Mouse (Mus musculus) hindbrain, embryonic 14.5 days (tissue): ENCODE measurements around the gene Vwa3b. TPM values are rescaled to one million over a fixed set of nuclear protein-coding genes. Genes with fewer than 3 reads are reported as not detected.

Experiments
- ATAC-seq: fragments of 200-750 bp; cut with Nextera tagmentation; 2 replicates; pipeline ENCODE4 v1.8.0; 2017; ENCODE audit warnings: moderate number of reproducible peaks, mild to moderate bottlenecking, moderate TSS enrichment, moderate library complexity; ENCODE audit not compliant: low FRiP score
- DNase-seq: peaks from one replicate; pipeline ENCODE4 v3.0.0-alpha.2; 2015; ENCODE audit warnings: low spot score
- H3K27ac ChIP-seq: fragments of 300-500 bp; sonication (generic); 2 replicates; pipeline ENCODE4 v1.5.1; 2014; ENCODE audit warnings: mild to moderate bottlenecking, moderate library complexity
- H3K27me3 ChIP-seq: fragments of 300-500 bp; sonication (generic); 2 replicates; pipeline ENCODE4 v1.6.1; 2014; ENCODE audit warnings: mild to moderate bottlenecking, low read length, mixed read lengths; ENCODE audit not compliant: control insufficient read depth, insufficient read depth
- H3K36me3 ChIP-seq: fragments of 300-500 bp; sonication (generic); replicated peaks from 2 replicates; pipeline ENCODE4 v1.6.1; 2014; ENCODE audit not compliant: control insufficient read depth, insufficient read depth
- H3K4me1 ChIP-seq: fragments of 300-500 bp; sonication (generic); replicated peaks from 2 replicates; pipeline ENCODE4 v1.6.1; 2014; ENCODE audit warnings: antibody characterized with exemption, low read length, mixed read lengths; ENCODE audit not compliant: control insufficient read depth, insufficient read depth
- H3K4me2 ChIP-seq: fragments of 300-500 bp; sonication (generic); replicated peaks from 2 replicates; pipeline ENCODE4 v1.6.1; 2014; ENCODE audit warnings: mild to moderate bottlenecking, moderate library complexity
- H3K4me3 ChIP-seq: fragments of 300-500 bp; sonication (generic); replicated peaks from 2 replicates; pipeline ENCODE4 v1.5.1; 2014; ENCODE audit warnings: mild to moderate bottlenecking, low read length
- H3K9ac ChIP-seq: fragments of 300-500 bp; sonication (generic); 2 replicates; pipeline ENCODE4 v1.6.1; 2014
- H3K9me3 ChIP-seq: fragments of 300-500 bp; sonication (generic); 2 replicates; pipeline ENCODE4 v1.6.1; 2016; ENCODE audit warnings: low read length; ENCODE audit not compliant: control insufficient read depth
- WGBS: fragments of 180-500 bp; shearing (Covaris S2); extraction: QIAGEN DNeasy Blood & Tissue Kit; methylation state at CpG from one replicate; pipeline ENCODE4 v1.1.7; 2014; 5-methylcytosine and 5-hydroxymethylcytosine counted together
- polyA plus RNA-seq: library from polyadenylated mRNA; unstranded; fragments of >200 nt; fragmentation: Nextera tagmentation; extraction: Ambion mirVana; gene quantifications from 2 replicates; pipeline ENCODE4 v1.2.1, GENCODE M21; 2014

Vwa3b gene
- polyA plus RNA-seq, 1 experiment from 2014 or later, result 2.2 TPM

- H3K4me2 ChIP-seq, result no peak overlapping the region
- no peaks in the 10 kb centered on the region for H3K9me3 ChIP-seq
- no peak overlapping the region for H3K27ac ChIP-seq
- H3K9ac ChIP-seq, result no peak overlapping the region
- peaks cover 7% of the 10 kb centered on the region; the same call in 1 of the 2 replicates for H3K4me1 ChIP-seq
- no peaks in the 10 kb centered on the region for H3K36me3 ChIP-seq
- H3K27me3 ChIP-seq, result no peaks in the 10 kb centered on the region
- H3K4me3 ChIP-seq, result no peak overlapping the region
- ATAC-seq, result no peak
- WGBS, result 75% methylated on average over 6 of the region's 6 CpGs
- no peak for DNase-seq
Measured at GRCm38 (mm10) chr1:37026866-37027265, 470 bp downstream of the Vwa3b start.

- H3K9ac ChIP-seq, result peak overlapping the region; percentile 51
- DNase-seq (peak; percentile 29), ATAC-seq (no peak)
- H3K4me1 ChIP-seq, result peaks cover 7% of the 10 kb centered on the region; the same call in 1 of the 2 replicates
- no peaks in the 10 kb centered on the region for H3K27me3 ChIP-seq
- H3K27ac ChIP-seq, result no peak overlapping the region
- no peaks in the 10 kb centered on the region for H3K9me3 ChIP-seq
- H3K4me3 ChIP-seq, result peak overlapping the region; percentile 46
- peak overlapping the region; percentile 76 for H3K4me2 ChIP-seq
- WGBS, result 5% methylated on average over 18 of the region's 18 CpGs
- H3K36me3 ChIP-seq, result no peaks in the 10 kb centered on the region
Measured at GRCm38 (mm10) chr1:37028439-37029153, 2.2 kb downstream of the Vwa3b start.

- peak; percentile 97 for ATAC-seq
- Histone ChIP-seq H3K9me3 (no peaks in the 10 kb centered on the region), H3K36me3 (no peaks in the 10 kb centered on the region), H3K4me1 (peaks cover 7% of the 10 kb centered on the region; the same call in 1 of the 2 replicates), H3K4me2 (peak overlapping the region; percentile 76), H3K9ac (peak overlapping the region; percentile 51), H3K4me3 (peak overlapping the region; percentile 46), H3K27ac (no peak overlapping the region), H3K27me3 (no peaks in the 10 kb centered on the region)
- peak; percentile 80 for DNase-seq
- WGBS, result 3% methylated on average over 26 of the region's 26 CpGs
Measured at GRCm38 (mm10) chr1:37029154-37029907, 2.9 kb downstream of the Vwa3b start.

- H3K27me3 ChIP-seq, result no peaks in the 10 kb centered on the region
- peak overlapping the region; percentile 76 for H3K4me2 ChIP-seq
- H3K9ac ChIP-seq, result no peak overlapping the region; the same call in 1 of the 2 replicates
- 55% methylated on average over 5 of the region's 5 CpGs for WGBS
- no peaks in the 10 kb centered on the region for H3K9me3 ChIP-seq
- no peak overlapping the region for H3K27ac ChIP-seq
- ATAC-seq (no peak), DNase-seq (no peak)
- peaks cover 7% of the 10 kb centered on the region; the same call in 1 of the 2 replicates for H3K4me1 ChIP-seq
- no peaks in the 10 kb centered on the region for H3K36me3 ChIP-seq
- no peak overlapping the region for H3K4me3 ChIP-seq
Measured at GRCm38 (mm10) chr1:37029942-37030341, 3.5 kb downstream of the Vwa3b start.

GRCm38 (mm10) chr1:37030693-37031092 is 4.3 kb downstream of the Vwa3b start:
- H3K27me3 ChIP-seq, result no peaks in the 10 kb centered on the region
- no peak overlapping the region for H3K4me2 ChIP-seq
- H3K27ac ChIP-seq, result no peak overlapping the region
- no peaks in the 10 kb centered on the region for H3K9me3 ChIP-seq
- DNase-seq (no peak), ATAC-seq (no peak)
- H3K9ac ChIP-seq, result no peak overlapping the region
- H3K4me1 ChIP-seq, result peaks cover 7% of the 10 kb centered on the region; the same call in 1 of the 2 replicates
- no peak overlapping the region for H3K4me3 ChIP-seq
- H3K36me3 ChIP-seq, result no peaks in the 10 kb centered on the region
- WGBS, result 85% methylated on average over 2 of the region's 2 CpGs

GRCm38 (mm10) chr1:37035879-37036278 is 9.5 kb downstream of the Vwa3b start:
- Histone ChIP-seq H3K4me2 (no peak overlapping the region), H3K9ac (no peak overlapping the region), H3K9me3 (no peaks in the 10 kb centered on the region), H3K27me3 (no peaks in the 10 kb centered on the region), H3K4me3 (no peak overlapping the region), H3K27ac (no peak overlapping the region), H3K36me3 (no peaks in the 10 kb centered on the region), H3K4me1 (no peaks in the 10 kb centered on the region)
- WGBS, result 93% methylated on average over 8 of the region's 8 CpGs
- ATAC-seq (no peak), DNase-seq (no peak)

- WGBS, result 90% methylated on average over 7 of the region's 7 CpGs
- Histone ChIP-seq H3K9me3 (no peaks in the 10 kb centered on the region), H3K27me3 (no peaks in the 10 kb centered on the region), H3K9ac (no peak overlapping the region), H3K27ac (no peak overlapping the region), H3K4me1 (no peaks in the 10 kb centered on the region), H3K4me3 (no peak overlapping the region), H3K4me2 (no peak overlapping the region), H3K36me3 (no peaks in the 10 kb centered on the region)
- no peak for ATAC-seq
- no peak for DNase-seq
Measured at GRCm38 (mm10) chr1:37041126-37041525, 14.7 kb downstream of the Vwa3b start.

- no peaks in the 10 kb centered on the region for H3K9me3 ChIP-seq
- no peak overlapping the region for H3K27ac ChIP-seq
- DNase-seq (no peak), ATAC-seq (no peak)
- no peak overlapping the region for H3K4me2 ChIP-seq
- no peaks in the 10 kb centered on the region for H3K36me3 ChIP-seq
- H3K27me3 ChIP-seq, result no peaks in the 10 kb centered on the region
- no peak overlapping the region for H3K4me3 ChIP-seq
- H3K9ac ChIP-seq, result no peak overlapping the region
- 88% methylated on average over 5 of the region's 5 CpGs for WGBS
- H3K4me1 ChIP-seq, result no peaks in the 10 kb centered on the region
Measured at GRCm38 (mm10) chr1:37041856-37042255, 15.5 kb downstream of the Vwa3b start.

- no peak overlapping the region for H3K27ac ChIP-seq
- no peak overlapping the region for H3K4me3 ChIP-seq
- peaks cover 7% of the 10 kb centered on the region for H3K9me3 ChIP-seq
- no peaks in the 10 kb centered on the region for H3K4me1 ChIP-seq
- DNase-seq (no peak), ATAC-seq (no peak)
- 86% methylated on average over 8 of the region's 8 CpGs for WGBS
- no peaks in the 10 kb centered on the region for H3K36me3 ChIP-seq
- H3K4me2 ChIP-seq, result no peak overlapping the region
- H3K27me3 ChIP-seq, result no peaks in the 10 kb centered on the region
- H3K9ac ChIP-seq, result no peak overlapping the region
Measured at GRCm38 (mm10) chr1:37042769-37043168, 16.4 kb downstream of the Vwa3b start.
